Mouse (Mus musculus) cortical plate, adult 2 months (tissue): ENCODE results near the gene Gm49337.

ENCODE experiments used
- CTCF ChIP-seq: fragments of 200-500 bp; IDR thresholded peaks from 2 replicates; pipeline ENCODE4 v1.5.1; 2011; ENCODE audit warnings: mild to moderate bottlenecking, control low read depth, low read length; ENCODE audit not compliant: insufficient read depth; ENCODE audit errors: extremely low read depth
- POLR2A ChIP-seq: fragments of 200-500 bp; IDR thresholded peaks from 2 replicates; pipeline ENCODE4 v1.6.1; 2011; ENCODE audit warnings: mild to moderate bottlenecking, low read length, control low read depth; ENCODE audit not compliant: insufficient read depth; ENCODE audit errors: extremely low read depth

DNA sequence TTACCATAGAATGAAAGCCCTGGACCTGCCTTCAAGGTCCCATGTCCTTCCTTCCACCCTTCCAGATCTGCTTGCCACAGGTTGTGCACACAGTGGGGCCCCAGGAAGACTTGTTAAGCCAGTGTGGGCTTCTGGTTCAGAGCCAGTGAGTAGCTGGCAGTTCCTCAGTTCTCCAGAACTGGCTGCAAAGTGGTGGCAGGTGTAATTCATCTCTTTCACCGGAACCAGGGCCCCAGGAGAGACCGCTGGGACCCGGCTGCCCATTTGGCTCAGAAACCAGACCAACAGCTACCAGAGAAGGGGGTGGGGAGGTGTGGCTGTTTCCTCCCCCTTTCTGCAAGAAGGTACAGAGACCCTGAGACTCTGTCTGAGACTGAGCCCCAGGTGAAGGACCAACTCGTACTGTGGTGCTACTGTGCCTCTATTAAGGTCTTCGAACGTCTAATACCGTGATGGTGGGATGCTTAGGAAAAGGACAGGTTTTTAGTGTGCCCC, 29.8 kb upstream of the Gm49337 start:
- TF ChIP-seq POLR2A (no peak), CTCF (no peak)
